Mouse (Mus musculus) forebrain, embryonic 12.5 days (tissue): ENCODE measurements around the gene Mep1a. TPM values are rescaled to one million over a fixed set of nuclear protein-coding genes. Genes with fewer than 3 reads are reported as not detected.
A peak's percentile ranks its signal among the peaks of the same experiment; 100 is the strongest.

Experiments used
- ATAC-seq: fragments of 200-750 bp; cut with Nextera tagmentation; 2 replicates; pipeline ENCODE4 v1.8.0; 2017; ENCODE audit warnings: moderate TSS enrichment; ENCODE audit not compliant: low FRiP score
- H3K27ac ChIP-seq: fragments of 300-500 bp; sonication (generic); 2 replicates; pipeline ENCODE4 v1.5.1; 2016; ENCODE audit warnings: mild to moderate bottlenecking
- H3K27me3 ChIP-seq: fragments of 300-500 bp; sonication (generic); 2 replicates; pipeline ENCODE4 v1.6.1; 2016; ENCODE audit warnings: mild to moderate bottlenecking
- H3K36me3 ChIP-seq: fragments of 300-500 bp; sonication (generic); replicated peaks from 2 replicates; pipeline ENCODE4 v1.6.1; 2016; ENCODE audit warnings: mild to moderate bottlenecking
- H3K4me1 ChIP-seq: fragments of 300-500 bp; sonication (generic); 2 replicates; pipeline ENCODE4 v1.6.1; 2016
- H3K4me2 ChIP-seq: fragments of 300-500 bp; sonication (generic); 2 replicates; pipeline ENCODE4 v1.6.1; 2016; ENCODE audit warnings: mild to moderate bottlenecking, moderate library complexity
- H3K4me3 ChIP-seq: fragments of 300-500 bp; sonication (generic); replicated peaks from 2 replicates; pipeline ENCODE4 v1.5.1; 2016; ENCODE audit warnings: mild to moderate bottlenecking
- H3K9ac ChIP-seq: fragments of 300-500 bp; sonication (generic); 2 replicates; pipeline ENCODE4 v1.6.1; 2016; ENCODE audit warnings: mild to moderate bottlenecking
- H3K9me3 ChIP-seq: fragments of 300-500 bp; sonication (generic); 2 replicates; pipeline ENCODE4 v1.6.1; 2016
- WGBS: fragments of 180-500 bp; shearing (Covaris S2); methylation state at CpG from one replicate; pipeline ENCODE4 v1.1.7; 2016; 5-methylcytosine and 5-hydroxymethylcytosine counted together
- polyA plus RNA-seq: library from polyadenylated mRNA; unstranded; fragments of >200 nt; fragmentation: Nextera tagmentation; extraction: Ambion mirVana; gene quantifications from 2 replicates; pipeline ENCODE4 v1.2.1, GENCODE M21; 2016

Mep1a gene
- polyA plus RNA-seq, 1 experiment from 2014 or later = not detected

GRCm38 (mm10) chr17:43470039-43470438, 32.6 kb downstream of the Mep1a start:
- no peaks in the 10 kb centered on the region for H3K4me1 ChIP-seq
- no peak overlapping the region for H3K9ac ChIP-seq
- H3K4me2 ChIP-seq = no peak overlapping the region
- no peak overlapping the region for H3K4me3 ChIP-seq
- 54% methylated on average over 3 of the region's 3 CpGs for WGBS
- no peak overlapping the region for H3K27ac ChIP-seq
- H3K36me3 ChIP-seq = no peaks in the 10 kb centered on the region
- H3K9me3 ChIP-seq = no peaks in the 10 kb centered on the region
- no peaks in the 10 kb centered on the region for H3K27me3 ChIP-seq
- ATAC-seq = no peak

- 31% methylated on average over 19 of the region's 19 CpGs for WGBS
- Histone ChIP-seq H3K4me3 (no peak overlapping the region), H3K4me2 (peak overlapping the region; percentile 22; the same call in 1 of the 2 replicates), H3K9ac (no peak overlapping the region), H3K27me3 (no peaks in the 10 kb centered on the region), H3K4me1 (peaks cover 12% of the 10 kb centered on the region), H3K36me3 (no peaks in the 10 kb centered on the region), H3K27ac (no peak overlapping the region), H3K9me3 (no peaks in the 10 kb centered on the region)
- ATAC-seq = peak; percentile 95
These were observed 42.1 kb downstream of the Mep1a start for GRCm38 (mm10) chr17:43460245-43461181.

- Histone ChIP-seq H3K36me3 (no peaks in the 10 kb centered on the region), H3K4me2 (no peak overlapping the region), H3K4me1 (peaks cover 12% of the 10 kb centered on the region), H3K27ac (no peak overlapping the region), H3K9ac (no peak overlapping the region), H3K9me3 (no peaks in the 10 kb centered on the region), H3K4me3 (no peak overlapping the region), H3K27me3 (no peaks in the 10 kb centered on the region)
- ATAC-seq = no peak
- WGBS = 79% methylated on average over 12 of the region's 12 CpGs
These were observed 42.8 kb downstream of the Mep1a start for GRCm38 (mm10) chr17:43459737-43460230.

- Histone ChIP-seq H3K4me2 (no peak overlapping the region), H3K4me1 (peaks cover 12% of the 10 kb centered on the region), H3K27me3 (no peaks in the 10 kb centered on the region), H3K9ac (no peak overlapping the region), H3K4me3 (no peak overlapping the region), H3K36me3 (no peaks in the 10 kb centered on the region), H3K9me3 (no peaks in the 10 kb centered on the region), H3K27ac (no peak overlapping the region)
- peak; percentile 40; the same call in 1 of the 2 replicates for ATAC-seq
- 11% methylated on average over 9 of the region's 9 CpGs for WGBS
These were observed 44.0 kb downstream of the Mep1a start for GRCm38 (mm10) chr17:43458598-43458997.

GRCm38 (mm10) chr17:43451216-43451615, 51.4 kb downstream of the Mep1a start:
- no peak overlapping the region for H3K27ac ChIP-seq

GRCm38 (mm10) chr17:43434485-43434884, 68.1 kb downstream of the Mep1a start:
- WGBS = 87% methylated on average over 8 of the region's 8 CpGs
- no peaks in the 10 kb centered on the region for H3K4me1 ChIP-seq
- no peaks in the 10 kb centered on the region for H3K9me3 ChIP-seq
- ATAC-seq = no peak
- no peak overlapping the region for H3K4me2 ChIP-seq
- H3K4me3 ChIP-seq = no peak overlapping the region
- no peaks in the 10 kb centered on the region for H3K27me3 ChIP-seq
- H3K9ac ChIP-seq = no peak overlapping the region
- H3K36me3 ChIP-seq = no peaks in the 10 kb centered on the region
- no peak overlapping the region for H3K27ac ChIP-seq

More at GRCm38 (mm10) chr17:43451216-43451615, 51.4 kb downstream of the Mep1a start:
- Histone ChIP-seq H3K4me2 (no peak overlapping the region), H3K27me3 (no peaks in the 10 kb centered on the region), H3K4me1 (no peaks in the 10 kb centered on the region), H3K9ac (no peak overlapping the region), H3K4me3 (no peak overlapping the region), H3K36me3 (no peaks in the 10 kb centered on the region), H3K9me3 (no peaks in the 10 kb centered on the region)
- no peak for ATAC-seq
- WGBS = 94% methylated on average over 1 of the region's 1 CpGs

GRCm38 (mm10) chr17:43431692-43432091, 70.9 kb downstream of the Mep1a start:
- H3K4me3 ChIP-seq = no peak overlapping the region
- H3K4me1 ChIP-seq = no peaks in the 10 kb centered on the region
- H3K4me2 ChIP-seq = no peak overlapping the region
- H3K9me3 ChIP-seq = no peaks in the 10 kb centered on the region
- 79% methylated on average over 5 of the region's 5 CpGs for WGBS
- no peaks in the 10 kb centered on the region for H3K36me3 ChIP-seq
- no peak overlapping the region for H3K27ac ChIP-seq
- H3K9ac ChIP-seq = no peak overlapping the region
- no peaks in the 10 kb centered on the region for H3K27me3 ChIP-seq
- ATAC-seq = no peak

Other genes starting within 250 kb of the Mep1a start
- not detected in 2 replicates for gene Adgrf1, start 232.5 kb downstream of the Mep1a start, polyA plus RNA-seq
- 7.9 and 9.9 TPM in 2 replicates for gene Adgrf5, start 142.4 kb downstream of the Mep1a start, polyA plus RNA-seq
- not detected in 2 replicates for gene Ankrd66, start 40.8 kb upstream of the Mep1a start, polyA plus RNA-seq
- gene Pla2g7, start 65.3 kb upstream of the Mep1a start, polyA plus RNA-seq = 2.1 and 3.4 TPM in 2 replicates
- 0.04 TPM in 1 of 2 replicates, not detected in the other for gene Tdrd6, start 127.5 kb upstream of the Mep1a start, polyA plus RNA-seq
- gene Slc25a27, start 164.4 kb upstream of the Mep1a start, polyA plus RNA-seq = 84.4 and 99.3 TPM in 2 replicates
- 32.7 and 41.1 TPM in 2 replicates for gene Cyp39a1, start 164.6 kb upstream of the Mep1a start, polyA plus RNA-seq